Mouse (Mus musculus) hindbrain, postnatal 0 days (tissue): ENCODE measurements around the gene Cyp2r1. TPM values are rescaled to one million over a fixed set of nuclear protein-coding genes. Genes with fewer than 3 reads are reported as not detected.

Experiments
- ATAC-seq: fragments of 200-750 bp; cut with Nextera tagmentation; 2 replicates; pipeline ENCODE4 v1.8.0; 2017; ENCODE audit warnings: mild to moderate bottlenecking, moderate TSS enrichment, moderate library complexity
- DNase-seq: peaks from one replicate; pipeline ENCODE4 v3.0.0-alpha.2; 2015; ENCODE audit warnings: low spot score
- H3K27ac ChIP-seq: fragments of 300-500 bp; sonication (generic); 2 replicates; pipeline ENCODE4 v1.5.1; 2014; ENCODE audit warnings: mild to moderate bottlenecking
- H3K27me3 ChIP-seq: fragments of 300-500 bp; sonication (generic); 2 replicates; pipeline ENCODE4 v1.6.1; 2014; ENCODE audit warnings: low read length, mixed read lengths; ENCODE audit not compliant: insufficient read depth
- H3K36me3 ChIP-seq: fragments of 300-500 bp; sonication (generic); 2 replicates; pipeline ENCODE4 v1.6.1; 2014; ENCODE audit warnings: low read length, mixed read lengths; ENCODE audit not compliant: insufficient read depth
- H3K4me1 ChIP-seq: fragments of 300-500 bp; sonication (generic); 2 replicates; pipeline ENCODE4 v1.6.1; 2014; ENCODE audit warnings: antibody characterized with exemption, low read length, mixed read lengths; ENCODE audit not compliant: insufficient read depth
- H3K4me2 ChIP-seq: fragments of 300-500 bp; sonication (generic); 2 replicates; pipeline ENCODE4 v1.6.1; 2014; ENCODE audit warnings: low read depth, mild to moderate bottlenecking, low read length, moderate library complexity, mixed read lengths
- H3K4me3 ChIP-seq: fragments of 300-500 bp; sonication (generic); 2 replicates; pipeline ENCODE4 v1.5.1; 2014; ENCODE audit warnings: low read length
- H3K9ac ChIP-seq: fragments of 300-500 bp; sonication (generic); replicated peaks from 2 replicates; pipeline ENCODE4 v1.6.1; 2014; ENCODE audit warnings: mild to moderate bottlenecking, low read length, moderate library complexity, mixed read lengths
- H3K9me3 ChIP-seq: fragments of 300-500 bp; sonication (generic); 2 replicates; pipeline ENCODE4 v1.6.1; 2016; ENCODE audit warnings: low read length, mixed read lengths
- CTCF ChIP-seq: IDR thresholded peaks from 2 replicates; pipeline ENCODE4 v1.5.1; 2016; ENCODE audit warnings: antibody characterized with exemption, control low read depth, low read depth
- WGBS: fragments of 180-500 bp; shearing (Covaris S2); extraction: QIAGEN DNeasy Blood & Tissue Kit; methylation state at CpG from one replicate; pipeline ENCODE4 v1.1.7; 2014; 5-methylcytosine and 5-hydroxymethylcytosine counted together
- polyA plus RNA-seq: library from polyadenylated mRNA; unstranded; fragments of >200 nt; fragmentation: Nextera tagmentation; extraction: Ambion mirVana; gene quantifications from 2 replicates; pipeline ENCODE4 v1.2.1, GENCODE M21; 2015
- total RNA-seq: library from RNA; depleted of rRNA; stranded (reverse); fragments of >200 nt; gene quantifications from 2 replicates; pipeline ENCODE4 v1.2.3, GENCODE M21; 2014; rRNA removed

The Cyp2r1 gene
- total and polyA plus RNA-seq, 2 experiments from 2014 or later, result 1.2 to 3.8 TPM

GRCm38 (mm10) chr7:114536179-114536578, 26.6 kb downstream of the Cyp2r1 start:
- H3K27ac ChIP-seq, result no peak overlapping the region
- ATAC-seq (no peak), DNase-seq (no peak)
- H3K4me3 ChIP-seq, result no peak overlapping the region
- H3K27me3 ChIP-seq, result no peaks in the 10 kb centered on the region
- no peaks in the 10 kb centered on the region for H3K4me1 ChIP-seq
- H3K4me2 ChIP-seq, result no peak overlapping the region
- H3K36me3 ChIP-seq, result peaks cover 8% of the 10 kb centered on the region; the same call in 1 of the 2 replicates
- no peak overlapping the region for H3K9ac ChIP-seq
- H3K9me3 ChIP-seq, result no peaks in the 10 kb centered on the region
- TF ChIP-seq CTCF, result no peak
- WGBS, result 100% methylated on average over 1 of the region's 1 CpGs

DNA sequence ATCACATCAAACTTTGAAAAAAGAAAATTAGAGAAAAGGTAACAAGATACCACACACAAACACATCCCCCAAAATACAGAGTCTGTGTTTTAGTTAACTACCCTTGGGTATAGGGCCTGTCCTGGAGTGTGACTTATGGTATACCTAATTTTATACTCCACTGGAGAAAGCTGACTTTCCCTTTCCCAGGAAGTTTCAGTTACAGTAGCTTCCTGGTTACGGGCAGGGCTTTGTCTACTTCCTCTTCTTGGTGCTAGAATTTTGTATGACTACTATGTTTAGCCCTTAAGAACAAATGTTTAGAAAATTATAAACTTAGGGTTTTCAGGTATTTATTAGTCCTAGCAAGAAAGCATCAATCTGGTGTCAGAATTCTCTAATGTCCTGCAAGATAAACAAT, 36.5 kb downstream of the Cyp2r1 start:
- Histone ChIP-seq H3K4me3 (no peak overlapping the region), H3K27ac (no peak overlapping the region), H3K9me3 (no peaks in the 10 kb centered on the region), H3K9ac (no peak overlapping the region), H3K36me3 (no peaks in the 10 kb centered on the region), H3K4me2 (no peak overlapping the region), H3K4me1 (no peaks in the 10 kb centered on the region), H3K27me3 (no peaks in the 10 kb centered on the region)
- DNase-seq, result no peak
- no peak for TF ChIP-seq CTCF
- 91% methylated on average over 1 of the region's 1 CpGs for WGBS
- ATAC-seq, result no peak

- no peaks in the 10 kb centered on the region for H3K4me1 ChIP-seq
- no peak overlapping the region for H3K27ac ChIP-seq
- TF ChIP-seq CTCF, result no peak
- no peaks in the 10 kb centered on the region for H3K9me3 ChIP-seq
- H3K4me2 ChIP-seq, result no peak overlapping the region
- no peaks in the 10 kb centered on the region for H3K27me3 ChIP-seq
- H3K4me3 ChIP-seq, result no peak overlapping the region
- H3K9ac ChIP-seq, result no peak overlapping the region
- peaks cover 4% of the 10 kb centered on the region; the same call in 1 of the 2 replicates for H3K36me3 ChIP-seq
- WGBS, result 95% methylated on average over 1 of the region's 1 CpGs
- DNase-seq (no peak), ATAC-seq (no peak)
Measured at GRCm38 (mm10) chr7:114520122-114520521, 42.6 kb downstream of the Cyp2r1 start.

- DNase-seq (no peak), ATAC-seq (no peak)
- no peaks in the 10 kb centered on the region for H3K27me3 ChIP-seq
- WGBS, result 95% methylated on average over 2 of the region's 2 CpGs
- no peak overlapping the region for H3K4me3 ChIP-seq
- peaks cover 4% of the 10 kb centered on the region; the same call in 1 of the 2 replicates for H3K36me3 ChIP-seq
- H3K9ac ChIP-seq, result no peak overlapping the region
- H3K4me1 ChIP-seq, result no peaks in the 10 kb centered on the region
- no peak overlapping the region for H3K27ac ChIP-seq
- no peak overlapping the region for H3K4me2 ChIP-seq
- no peak for TF ChIP-seq CTCF
- H3K9me3 ChIP-seq, result no peaks in the 10 kb centered on the region
Measured at GRCm38 (mm10) chr7:114508879-114509278, 53.9 kb downstream of the Cyp2r1 start.

Other genes with a start within 250 kb of the Cyp2r1 start
- 12.1 and 18.3 TPM in 2 replicates for gene Pde3b, start 147.7 kb downstream of the Cyp2r1 start, total RNA-seq
- 3.4 and 3.7 TPM in 2 replicates for gene Pde3b, start 147.7 kb downstream of the Cyp2r1 start, polyA plus RNA-seq
- 27.4 and 52.9 TPM in 2 replicates for gene Calca, start 73.4 kb upstream of the Cyp2r1 start, total RNA-seq
- 38.5 and 44.6 TPM in 2 replicates for gene Calca, start 73.4 kb upstream of the Cyp2r1 start, polyA plus RNA-seq
- gene Calcb, start 155.7 kb upstream of the Cyp2r1 start, total RNA-seq, result 8.1 and 11.5 TPM in 2 replicates
- gene Calcb, start 155.7 kb upstream of the Cyp2r1 start, polyA plus RNA-seq, result 13.0 and 13.4 TPM in 2 replicates
- gene Insc, start 180.7 kb upstream of the Cyp2r1 start, total RNA-seq, result 6.1 and 9.7 TPM in 2 replicates
- 5.2 and 6.4 TPM in 2 replicates for gene Insc, start 180.7 kb upstream of the Cyp2r1 start, polyA plus RNA-seq